Mouse (Mus musculus): ENCODE results near the gene Sbds.

Gene Sbds

DNA sequence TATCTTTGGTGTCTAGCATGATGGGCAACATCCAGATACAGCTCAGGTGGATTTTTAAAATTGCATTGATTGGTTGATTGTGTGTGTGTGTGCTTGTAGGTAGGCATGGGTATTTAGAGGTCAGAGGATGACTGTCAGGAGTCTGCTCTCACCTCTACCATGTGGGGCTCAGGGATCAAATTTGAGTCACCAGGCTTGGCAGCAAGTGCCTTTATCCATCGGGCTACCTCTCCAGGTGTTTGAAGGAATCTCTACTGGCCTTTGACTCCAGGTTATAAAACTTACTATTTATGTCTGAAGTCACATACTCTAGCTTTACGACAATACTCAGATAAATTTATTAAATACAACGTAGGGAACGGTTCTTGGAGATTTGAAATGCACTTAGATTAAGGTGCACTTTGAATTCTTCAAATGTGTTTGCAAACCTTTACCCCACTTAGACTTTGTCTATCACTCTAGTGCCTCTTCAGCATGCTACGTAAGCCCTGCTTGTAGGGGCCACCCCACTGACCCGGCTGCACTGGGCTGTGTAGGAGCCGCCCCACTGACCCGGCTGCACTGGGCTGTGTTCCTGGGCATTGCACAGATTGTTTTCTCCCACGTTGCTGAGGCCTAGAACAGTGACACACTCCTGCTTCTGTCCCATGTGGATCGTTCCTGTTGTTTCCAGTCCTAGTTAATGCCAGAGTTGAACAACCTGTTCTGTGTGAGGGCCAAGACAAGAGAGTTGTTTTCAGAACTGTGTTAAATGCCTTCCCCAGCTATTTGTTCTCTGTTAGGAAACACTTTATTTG lies 54.9 kb downstream of the Sbds start:
- DNase-seq (ENCODE audit: low spot score in 2 of 2), result no peak

GRCm38 (mm10) chr5:130197981-130198380 lies 57.3 kb downstream of the Sbds start:
- no peak for DNase-seq (ENCODE audit: low spot score in 2 of 2)

GRCm38 (mm10) chr5:130197454-130197853 lies 57.9 kb downstream of the Sbds start:
- no peak for DNase-seq (ENCODE audit: low spot score in 2 of 2)

DNA sequence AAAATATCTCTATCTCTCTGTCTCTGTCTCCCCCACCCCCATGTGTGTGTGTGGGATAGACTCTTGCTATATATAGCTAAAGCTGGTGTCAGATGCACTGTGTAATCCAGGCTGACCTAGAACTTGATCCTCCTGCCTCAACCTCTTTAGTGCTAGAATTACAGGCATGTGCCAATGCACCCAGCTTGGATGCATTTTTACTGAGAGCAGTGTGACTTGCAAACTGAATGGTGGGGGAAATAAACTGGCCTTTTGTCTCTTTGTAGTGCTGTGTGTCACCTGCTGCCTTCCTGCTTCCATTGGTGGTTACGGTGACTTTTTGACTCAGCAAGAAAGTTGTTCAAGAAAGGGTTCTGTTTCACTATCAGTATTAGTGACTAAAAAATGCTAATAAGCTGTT lies 59.0 kb downstream of the Sbds start:
- no peak for DNase-seq (ENCODE audit: low spot score in 2 of 2)
